Mouse (Mus musculus) effector memory CD4-positive, alpha-beta T cell, adult 5 months (primary cell): ENCODE data around the gene Gpm6b. TPM values are rescaled to one million over a fixed set of nuclear protein-coding genes. Genes with fewer than 3 reads are reported as not detected.

Experiments used
- polyA plus RNA-seq: library from polyadenylated mRNA; unstranded; fragments of 100-300 nt; shearing (Covaris generic); gene quantifications from one replicate; pipeline ENCODE4 v1.2.1, GENCODE M21; 2017

Gpm6b gene
- 16.3 TPM for polyA plus RNA-seq

GRCm38 (mm10) chrX:166238831-166239460 is at the start of gene Gpm6b:
Gene Gpm6b, plus strand, starts transcription at chrX:166238911.

Other genes starting within 250 kb of the Gpm6b start
- gene Gemin8, start 68.5 kb upstream of the Gpm6b start, polyA plus RNA-seq: 12.0 TPM
- gene Trappc2, start 201.7 kb downstream of the Gpm6b start, polyA plus RNA-seq: 18.2 TPM
- gene Ofd1, start 201.8 kb downstream of the Gpm6b start, polyA plus RNA-seq: 7.8 TPM
- 23.9 TPM for gene Rab9, start 241.0 kb downstream of the Gpm6b start, polyA plus RNA-seq